Mouse (Mus musculus): Measurements from ENCODE around the gene Fmnl2.

- TF ChIP-seq CTCF (IDR thresholded peaks at IDR 0.05; ENCODE audit: low read depth) (no peak), EP300 (optimal IDR thresholded peaks at IDR 0.05) (no peak)
Measured at GRCm38 (mm10) chr2:53013051-53013450, 155.4 kb downstream of the Fmnl2 start.
